Mouse (Mus musculus) spleen, adult 2 months (tissue): ENCODE measurements at regions not wholly inside any gene's neighbourhood (a gene's known extent, or its start where the extent isn't known, plus 50 kb on each side); places are given as distances from the start of the nearest gene placed in this dataset.
A peak's percentile ranks its signal among the peaks of the same experiment; 100 is the strongest.

ENCODE experiments used
- DNase-seq, 2 experiments: peaks; one replicate each; pipeline versions ENCODE4 v3.0.0 to v3.0.0-alpha.2; 2012 to 2021; ENCODE audit warnings: low spot score in 2 of 2, low read depth in 1 of 2
- H3K27ac ChIP-seq: fragments of 200-500 bp; 2 replicates; pipeline ENCODE4 v1.5.1; 2012; ENCODE audit warnings: low read length, inconsistent platforms; ENCODE audit not compliant: insufficient read depth
- H3K27me3 ChIP-seq: fragments of 200-500 bp; 2 replicates; pipeline ENCODE4 v1.6.1; 2012; ENCODE audit warnings: mild to moderate bottlenecking, moderate library complexity, low read length, inconsistent platforms; ENCODE audit not compliant: control insufficient read depth, insufficient read depth
- H3K36me3 ChIP-seq: fragments of 200-500 bp; 2 replicates; pipeline ENCODE4 v1.6.1; 2012; ENCODE audit warnings: mild to moderate bottlenecking, low read length, inconsistent platforms; ENCODE audit not compliant: control insufficient read depth, insufficient read depth
- H3K4me1 ChIP-seq: fragments of 200-500 bp; 2 replicates; pipeline ENCODE4 v1.6.1; 2011; ENCODE audit warnings: inconsistent platforms; ENCODE audit not compliant: control insufficient read depth, insufficient read depth, insufficient read length
- H3K4me3 ChIP-seq: fragments of 200-500 bp; 2 replicates; pipeline ENCODE4 v1.5.1; 2011; ENCODE audit warnings: mild to moderate bottlenecking, inconsistent platforms; ENCODE audit not compliant: insufficient read depth, insufficient read length; ENCODE audit errors: extremely low read depth
- CTCF ChIP-seq: fragments of 200-500 bp; IDR thresholded peaks from 2 replicates; pipeline ENCODE4 v1.5.1; 2011; ENCODE audit warnings: mild to moderate bottlenecking, inconsistent platforms; ENCODE audit not compliant: insufficient read depth, insufficient read length, insufficient replicate concordance; ENCODE audit errors: extremely low read depth
- POLR2A ChIP-seq: fragments of 200-500 bp; IDR thresholded peaks from 2 replicates; pipeline ENCODE4 v1.6.1; 2011; ENCODE audit warnings: low read depth, low read length, inconsistent platforms
- WGBS: fragments of 180-500 bp; shearing (Covaris S2); methylation state at CpG from one replicate; pipeline ENCODE4 v1.1.7; 2018; 5-methylcytosine and 5-hydroxymethylcytosine counted together

DNA sequence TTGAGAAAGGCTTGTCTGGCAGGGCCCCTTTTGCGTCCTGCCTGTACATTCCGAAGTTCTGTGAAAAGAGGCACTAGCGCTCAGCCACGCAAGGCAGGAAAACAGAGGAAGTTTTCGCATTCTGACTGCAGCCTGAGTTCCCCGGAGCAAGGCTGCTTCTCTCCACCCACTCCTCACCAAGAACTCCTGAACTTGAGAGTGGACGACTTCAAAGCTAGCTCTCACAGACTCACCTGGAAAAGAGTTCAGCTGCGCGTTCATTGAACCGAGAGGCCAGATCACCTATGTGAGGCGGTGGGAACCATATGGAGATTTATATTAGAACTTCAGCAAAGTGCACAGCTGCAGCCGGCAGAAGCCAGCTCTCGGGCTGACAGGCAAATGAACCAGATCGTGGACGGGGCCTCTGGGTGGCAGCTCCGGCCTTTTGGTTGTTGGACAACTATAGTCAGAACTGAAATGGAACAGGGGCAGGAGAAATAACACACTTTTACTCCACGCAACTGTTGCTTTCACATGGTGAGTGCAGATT is 272.7 kb downstream of the Gm11146 start:
- no peak for DNase-seq
- Histone ChIP-seq H3K27me3 (no peaks in the 10 kb centered on the region; the same call in 1 of the 2 replicates), H3K36me3 (no peaks in the 10 kb centered on the region), H3K4me3 (peak overlapping the region; percentile 48), H3K4me1 (peaks cover 3% of the 10 kb centered on the region; the same call in 1 of the 2 replicates), H3K27ac (no peak overlapping the region)
- TF ChIP-seq POLR2A (no peak), CTCF (no peak)
- WGBS = 6% methylated on average over 17 of the region's 17 CpGs

DNA sequence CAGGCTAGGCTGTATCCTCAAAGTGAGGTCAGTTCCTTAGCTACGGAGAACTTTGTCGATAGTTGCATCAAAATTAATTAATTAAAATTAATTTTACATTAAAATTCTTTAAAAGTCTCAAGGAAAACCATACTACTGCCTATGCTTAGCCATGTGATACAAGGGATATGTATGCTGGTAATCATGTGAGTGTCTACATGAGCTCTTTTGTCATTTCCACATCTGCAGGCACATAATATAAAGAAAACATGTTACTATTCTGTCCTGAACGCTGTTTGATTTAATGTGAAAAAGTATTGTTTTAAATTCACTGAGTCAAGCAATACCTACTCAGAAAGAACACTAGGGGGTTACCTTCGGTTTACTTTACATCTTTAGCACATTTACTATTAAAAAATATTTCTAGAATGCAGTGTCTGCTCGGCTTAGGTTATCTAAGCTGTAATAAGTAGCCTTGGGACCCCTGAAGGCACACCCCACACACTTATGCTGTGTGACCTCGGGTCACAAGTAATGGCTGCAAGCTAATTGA is 273.2 kb downstream of the Gm11146 start:
- H3K27me3 ChIP-seq = no peaks in the 10 kb centered on the region; the same call in 1 of the 2 replicates
- H3K36me3 ChIP-seq = no peaks in the 10 kb centered on the region
- peaks cover 3% of the 10 kb centered on the region; the same call in 1 of the 2 replicates for H3K4me1 ChIP-seq
- no peak overlapping the region for H3K4me3 ChIP-seq
- DNase-seq = no peak
- H3K27ac ChIP-seq = no peak overlapping the region
- 39% methylated on average over 6 of the region's 6 CpGs for WGBS
- TF ChIP-seq CTCF (no peak), POLR2A (no peak)

GRCm38 (mm10) chr16:77328049-77328448 is 273.8 kb downstream of the Gm11146 start:
- H3K4me3 ChIP-seq = no peak overlapping the region
- no peaks in the 10 kb centered on the region; the same call in 1 of the 2 replicates for H3K27me3 ChIP-seq
- no peak for DNase-seq
- H3K36me3 ChIP-seq = no peaks in the 10 kb centered on the region
- no peak overlapping the region for H3K27ac ChIP-seq
- H3K4me1 ChIP-seq = peaks cover 3% of the 10 kb centered on the region; the same call in 1 of the 2 replicates
- TF ChIP-seq POLR2A (no peak), CTCF (no peak)
- 89% methylated on average over 5 of the region's 5 CpGs for WGBS

DNA sequence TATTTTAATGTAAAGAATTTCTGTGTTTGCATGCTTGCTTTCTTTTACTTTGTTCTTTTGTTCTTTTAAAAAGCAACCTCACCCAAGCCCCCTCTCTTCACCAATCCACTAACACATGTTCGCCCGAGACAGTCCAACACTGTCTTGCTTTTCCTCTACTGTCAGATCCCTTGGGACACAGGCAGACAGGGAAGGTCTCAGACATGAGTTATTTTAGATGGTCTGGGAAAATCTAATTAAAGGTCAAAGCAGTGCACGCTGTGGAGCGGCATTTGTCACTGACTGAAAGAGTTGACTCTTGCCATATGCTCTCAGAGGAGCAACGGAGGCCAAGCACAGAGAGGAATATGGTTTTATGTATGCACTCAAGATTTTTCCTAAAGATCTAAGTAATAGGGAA is 279.6 kb downstream of the Gm11146 start:
- no peak overlapping the region for H3K27ac ChIP-seq
- TF ChIP-seq POLR2A (no peak), CTCF (no peak)
- H3K4me1 ChIP-seq = no peaks in the 10 kb centered on the region
- no peaks in the 10 kb centered on the region for H3K27me3 ChIP-seq
- no peak for DNase-seq
- no peak overlapping the region for H3K4me3 ChIP-seq
- WGBS = 91% methylated on average over 5 of the region's 5 CpGs
- H3K36me3 ChIP-seq = no peaks in the 10 kb centered on the region

GRCm38 (mm10) chr16:77318150-77318549 is 283.7 kb downstream of the Gm11146 start:
- no peaks in the 10 kb centered on the region for H3K27me3 ChIP-seq
- TF ChIP-seq POLR2A = no peak
- no peak for TF ChIP-seq CTCF
- WGBS = 97% methylated on average over 1 of the region's 1 CpGs
- H3K27ac ChIP-seq = no peak overlapping the region
- H3K4me3 ChIP-seq = no peak overlapping the region
- no peak for DNase-seq
- no peaks in the 10 kb centered on the region for H3K36me3 ChIP-seq
- H3K4me1 ChIP-seq = no peaks in the 10 kb centered on the region

GRCm38 (mm10) chr16:77315354-77315753 is 286.5 kb downstream of the Gm11146 start:
- 7% methylated on average over 1 of the region's 1 CpGs for WGBS
- H3K4me1 ChIP-seq = no peaks in the 10 kb centered on the region
- no peak for DNase-seq
- H3K27ac ChIP-seq = no peak overlapping the region
- no peaks in the 10 kb centered on the region for H3K27me3 ChIP-seq
- H3K36me3 ChIP-seq = no peaks in the 10 kb centered on the region
- no peak overlapping the region for H3K4me3 ChIP-seq
- TF ChIP-seq POLR2A (no peak), CTCF (no peak)

- TF ChIP-seq POLR2A (no peak), CTCF (no peak)
- H3K36me3 ChIP-seq = no peaks in the 10 kb centered on the region
- no peaks in the 10 kb centered on the region for H3K4me1 ChIP-seq
- no peak for DNase-seq
- H3K27me3 ChIP-seq = no peaks in the 10 kb centered on the region
- H3K4me3 ChIP-seq = no peak overlapping the region
- H3K27ac ChIP-seq = no peak overlapping the region
Observed at GRCm38 (mm10) chr16:77313195-77313594, 288.7 kb downstream of the Gm11146 start.
